Mouse (Mus musculus) hematopoietic stem cell, adult 5-6 weeks (primary cell): ENCODE results near the gene Plppr2. TPM values are rescaled to one million over a fixed set of nuclear protein-coding genes. Genes with fewer than 3 reads are reported as not detected.
A peak's percentile ranks its signal among the peaks of the same experiment; 100 is the strongest.

ENCODE experiments used
- ATAC-seq, 2 experiments: fragments of 125-278 bp in 1 of 2; replicated peaks in 1 of 2; 2 replicates each; pipeline ENCODE4 v1.8.0; 2016 to 2017; ENCODE audit warnings: inconsistent platforms in 2 of 2, mild to moderate bottlenecking in 2 of 2, moderate number of reproducible peaks in 2 of 2, low read depth in 1 of 2, moderate TSS enrichment in 1 of 2; ENCODE audit not compliant: low FRiP score in 2 of 2, poor library complexity in 2 of 2, severe bottlenecking in 2 of 2, insufficient read depth in 1 of 2, low TSS enrichment in 1 of 2
- total RNA-seq: library from RNA; stranded (forward); fragments of 172-1452, 232-1000 nt; gene quantifications from 2 replicates; pipeline ENCODE4 v1.2.3, GENCODE M21; 2017

The Plppr2 gene
- total RNA-seq, 1 experiment from 2014 or later: 0.15 TPM

DNA sequence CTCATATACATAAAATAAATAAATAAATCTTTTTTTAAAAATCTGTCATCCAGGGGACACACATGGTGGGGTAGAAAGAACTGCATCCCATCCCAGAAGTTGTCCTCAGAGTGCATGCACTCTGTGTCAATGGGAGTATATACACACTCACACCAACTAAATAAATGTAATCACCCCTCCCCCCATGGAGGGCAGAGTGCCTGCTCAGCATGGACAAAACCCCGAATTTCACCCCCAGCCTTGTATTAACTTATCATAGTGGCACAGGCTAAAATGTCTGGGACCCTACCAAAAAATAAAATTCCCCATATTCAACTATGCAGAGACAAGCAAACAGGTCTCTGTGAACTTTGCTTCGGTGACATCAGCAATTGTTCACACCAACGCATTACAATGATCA lies 17.8 kb downstream of the Plppr2 start:
- no peak for ATAC-seq

DNA sequence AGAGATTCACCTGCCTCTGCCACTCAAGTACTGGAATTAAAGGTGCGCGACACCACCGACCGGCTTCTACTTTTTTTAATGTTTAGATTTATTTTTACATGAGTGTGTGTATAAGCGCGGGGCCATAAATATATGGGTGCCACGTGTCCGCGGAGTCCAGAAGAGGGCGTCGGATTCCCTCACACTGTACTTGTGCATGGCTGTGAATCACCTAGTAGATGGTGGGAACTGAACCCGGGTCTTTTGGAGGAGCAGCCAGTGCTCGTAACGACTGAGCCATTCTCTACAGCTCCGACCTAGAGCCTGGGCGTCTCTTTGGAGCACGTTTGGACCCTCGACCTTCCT lies 18.4 kb downstream of the Plppr2 start:
- peak; percentile 24 to 39; a peak in 3 of 4 replicates for ATAC-seq

GRCm38 (mm10) chr9:21955570-21956281 lies 18.9 kb downstream of the Plppr2 start, which contains the start of gene Swsap1:
TSS of gene Swsap1 (plus strand) at chr9:21955755.
- peak; percentile 93 to 94 for ATAC-seq

DNA sequence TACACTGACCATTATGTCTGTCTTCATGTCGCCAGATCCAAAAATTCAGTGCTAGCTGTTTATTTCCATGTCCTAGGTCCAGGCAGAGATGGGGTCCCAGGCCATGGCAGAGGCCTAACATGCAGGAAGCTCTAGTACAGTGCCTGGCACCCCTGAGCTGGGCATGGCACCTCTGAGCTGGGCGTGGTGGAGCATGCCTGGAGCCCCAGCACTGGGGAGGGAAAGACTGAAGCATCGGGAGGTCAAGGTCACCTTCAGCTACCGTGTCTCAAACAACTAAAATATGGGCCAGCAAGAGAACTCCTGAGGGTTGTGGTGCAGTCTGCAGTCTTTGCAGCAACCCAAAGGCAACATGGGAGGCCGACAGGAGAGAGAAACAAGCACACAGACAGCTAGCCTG lies 21.5 kb downstream of the Plppr2 start:
- no peak for ATAC-seq

DNA sequence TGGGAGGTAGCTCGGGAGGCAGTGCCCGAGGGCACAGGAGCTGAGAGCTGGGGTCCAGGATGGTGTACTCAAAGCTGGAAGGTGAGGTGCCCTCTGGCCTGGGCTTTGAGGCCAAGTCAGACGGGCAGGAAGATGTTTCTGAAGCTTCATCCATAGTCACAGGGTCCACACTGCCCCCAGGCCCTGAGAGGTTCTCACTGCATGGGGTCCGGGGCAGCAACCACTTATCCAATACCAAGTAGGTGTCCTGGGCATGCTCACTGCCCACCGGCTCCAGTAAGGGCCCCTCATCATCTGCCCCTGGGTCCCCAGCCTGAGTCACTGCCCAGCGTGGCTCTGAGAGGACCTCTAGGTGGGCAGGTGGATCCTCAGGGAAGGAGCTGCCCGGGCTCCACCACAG lies 22.4 kb downstream of the Plppr2 start:
- no peak for ATAC-seq

DNA sequence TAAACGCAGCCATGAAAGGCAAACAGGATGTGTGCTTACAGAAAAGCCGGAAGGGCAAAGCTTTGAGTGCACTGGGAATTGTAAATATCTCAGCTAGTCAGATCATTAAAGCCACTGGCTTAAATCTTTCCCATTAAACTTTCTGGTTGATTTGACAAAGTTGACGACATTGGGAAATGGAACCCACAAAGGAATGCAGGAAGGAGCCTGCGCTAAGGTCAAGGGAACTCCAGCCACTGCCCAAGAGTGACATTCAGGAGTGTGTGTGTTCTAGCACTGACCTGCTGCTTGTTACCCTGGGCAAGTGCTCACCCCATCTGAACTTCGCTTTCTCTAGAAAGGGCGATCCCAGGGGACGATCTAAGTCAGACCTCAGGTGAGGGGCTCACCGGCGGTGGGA lies 23.3 kb downstream of the Plppr2 start:
- ATAC-seq: no peak

DNA sequence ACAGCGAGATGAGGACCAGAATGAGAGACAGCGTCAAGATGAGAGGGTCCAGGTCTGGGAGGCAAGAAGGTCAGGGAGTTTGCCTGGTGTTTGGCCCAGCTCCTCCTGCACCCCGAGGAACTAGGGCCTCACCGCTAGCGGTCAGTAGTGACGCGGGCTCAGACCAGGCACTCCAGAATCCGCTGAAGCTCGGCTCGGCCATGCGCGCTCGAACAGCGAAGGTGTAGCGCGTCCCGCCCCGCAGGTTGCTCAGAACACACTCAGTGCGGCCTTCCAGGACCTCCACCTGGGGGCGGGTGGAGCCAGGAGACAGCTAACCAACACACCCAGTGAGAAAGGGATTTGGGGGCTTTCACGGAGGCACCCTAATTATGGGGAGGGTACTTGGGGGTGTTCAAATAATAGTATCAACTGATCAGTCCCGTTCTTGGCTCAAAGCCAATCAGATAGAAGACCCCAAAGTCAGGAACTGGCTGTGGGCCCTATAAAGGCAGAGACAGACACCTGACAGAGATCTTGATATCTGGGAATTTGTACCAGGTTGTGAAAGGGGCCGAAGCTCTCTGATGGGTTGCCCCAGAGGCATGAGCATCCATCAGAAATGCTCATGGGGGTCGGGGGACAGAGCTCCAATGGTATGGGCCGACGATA lies 23.9 kb downstream of the Plppr2 start:
- no peak for ATAC-seq

GRCm38 (mm10) chr9:21961366-21961980 lies 24.6 kb downstream of the Plppr2 start:
- no peak for ATAC-seq

GRCm38 (mm10) chr9:21962010-21962409 lies 25.2 kb downstream of the Plppr2 start:
- ATAC-seq: no peak

DNA sequence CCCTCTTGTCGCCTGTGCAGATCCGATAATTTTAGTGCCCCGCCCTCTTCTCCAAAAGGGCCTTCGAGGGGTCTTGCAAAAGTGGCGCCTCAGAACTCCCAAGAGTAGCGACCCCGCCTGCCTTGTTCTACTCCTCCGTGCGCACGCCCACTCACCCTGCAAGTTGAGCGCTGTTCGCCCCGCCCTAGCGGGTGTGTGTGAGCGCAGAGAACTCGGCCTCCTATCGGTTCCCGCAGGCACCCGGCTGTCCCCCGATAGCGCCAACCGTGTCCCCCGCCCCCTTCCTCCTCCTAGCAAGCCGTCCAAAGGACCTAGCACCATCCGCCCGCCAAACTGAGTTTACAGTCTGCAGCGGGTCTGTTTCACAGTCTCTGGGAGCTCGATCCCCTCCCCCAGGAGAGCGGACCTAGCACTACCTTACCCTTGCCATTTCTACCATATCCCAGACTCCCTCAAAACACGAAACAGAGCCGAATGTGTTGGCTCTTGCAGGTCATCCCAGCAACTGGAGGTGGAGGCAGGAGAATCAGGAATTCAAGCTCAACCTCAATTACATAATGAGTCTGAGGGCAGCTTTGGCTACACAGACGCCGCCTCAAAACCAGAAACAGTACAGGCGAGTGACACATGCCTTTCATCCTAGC lies 25.7 kb downstream of the Plppr2 start:
- ATAC-seq: peak; percentile 85 to 92

GRCm38 (mm10) chr9:21963417-21963816 lies 26.6 kb downstream of the Plppr2 start, which contains the start of gene Epor:
TSS of gene Epor (minus strand) at chr9:21963506.
- no peak for ATAC-seq

DNA sequence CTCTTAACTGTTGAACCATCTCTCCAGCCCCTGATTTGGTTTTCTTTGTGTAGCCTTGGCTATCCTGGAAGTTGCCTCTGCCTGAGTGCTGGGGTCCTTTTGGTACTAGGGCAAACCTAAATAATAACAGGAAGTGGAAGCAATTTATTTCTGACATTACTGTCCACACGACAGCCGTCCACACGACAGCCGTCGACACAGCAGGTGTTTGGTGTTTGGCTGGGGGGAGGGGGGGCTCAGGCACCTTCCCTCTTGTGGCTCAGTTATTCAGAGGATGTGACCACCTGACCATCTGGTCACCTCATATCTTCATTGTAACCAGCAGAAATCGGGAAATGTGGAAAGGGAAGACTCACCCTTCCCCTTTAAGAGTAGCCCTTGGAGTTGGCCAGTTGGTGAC lies 32.0 kb downstream of the Plppr2 start:
- ATAC-seq: no peak

DNA sequence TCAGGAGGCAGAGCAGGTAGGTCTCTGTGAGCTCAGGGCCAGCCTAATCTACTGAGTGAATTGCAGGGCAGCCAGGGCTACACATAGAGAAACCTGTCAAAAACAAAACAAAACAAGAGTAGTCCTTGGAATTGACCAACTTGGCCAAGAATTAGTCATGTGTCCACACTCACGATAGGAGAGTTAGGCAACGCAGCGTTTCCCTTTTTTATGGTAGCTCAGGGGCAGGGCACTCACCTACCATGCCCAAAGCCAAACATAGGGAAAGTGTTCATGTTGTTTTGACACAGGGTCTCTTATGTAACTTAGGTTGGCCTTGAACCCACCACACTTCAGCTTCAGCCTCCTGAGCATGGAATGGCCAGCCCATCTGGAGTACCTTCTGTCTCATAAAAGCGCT lies 32.5 kb downstream of the Plppr2 start:
- ATAC-seq: no peak; a peak in 1 of 4 replicates

DNA sequence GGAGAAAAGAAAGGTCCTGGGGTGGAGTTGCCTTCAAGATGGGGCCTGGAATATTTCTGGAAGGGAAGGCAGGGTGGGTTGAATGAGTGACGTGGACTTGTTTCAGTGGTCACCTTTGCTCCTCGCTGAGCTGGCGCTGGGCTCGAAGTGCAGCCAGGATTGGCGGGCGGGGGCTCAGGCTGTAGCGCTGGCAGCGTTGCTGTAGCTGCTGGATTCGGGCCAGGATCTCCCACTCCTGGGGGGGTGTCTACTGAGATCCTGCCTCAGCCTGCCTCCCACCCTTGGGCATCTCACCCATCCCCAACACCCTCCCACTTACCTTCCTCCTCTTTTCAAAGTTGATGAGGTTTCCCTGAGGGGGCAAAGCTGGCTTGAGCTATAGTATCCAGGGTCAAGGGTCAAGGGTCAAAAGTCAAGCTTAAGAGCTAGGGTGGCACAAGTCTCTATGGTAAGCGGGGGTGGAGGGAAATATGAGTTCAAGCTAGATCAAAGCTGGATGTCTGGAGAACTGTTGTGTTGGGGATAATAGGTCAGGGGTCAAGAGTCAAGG lies 39.9 kb downstream of the Plppr2 start:
- no peak for ATAC-seq

DNA sequence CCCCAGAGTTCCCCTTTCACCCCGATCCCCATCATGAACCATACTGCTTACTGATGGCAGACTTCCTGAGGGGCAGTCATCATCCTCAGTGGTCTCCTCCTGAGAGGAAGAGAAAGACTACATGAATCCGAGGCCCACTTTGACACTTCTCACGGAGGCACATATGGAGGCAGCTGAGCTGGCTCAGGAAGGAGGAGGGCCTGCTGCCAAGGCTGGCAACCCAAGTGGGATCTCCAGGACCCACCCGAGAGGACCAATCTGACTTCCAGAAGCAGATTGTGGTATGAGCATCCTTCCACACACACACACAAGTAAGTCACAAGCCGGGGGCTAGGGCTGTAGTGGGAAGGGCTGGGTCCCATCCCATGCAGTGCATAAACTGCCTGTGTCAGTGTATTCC lies 40.5 kb downstream of the Plppr2 start:
- ATAC-seq: no peak

- peak in 1 of 2 experiments; percentile 64; a peak in 1 of 4 replicates for ATAC-seq
These were observed 41.1 kb downstream of the Plppr2 start for GRCm38 (mm10) chr9:21977972-21978371.

DNA sequence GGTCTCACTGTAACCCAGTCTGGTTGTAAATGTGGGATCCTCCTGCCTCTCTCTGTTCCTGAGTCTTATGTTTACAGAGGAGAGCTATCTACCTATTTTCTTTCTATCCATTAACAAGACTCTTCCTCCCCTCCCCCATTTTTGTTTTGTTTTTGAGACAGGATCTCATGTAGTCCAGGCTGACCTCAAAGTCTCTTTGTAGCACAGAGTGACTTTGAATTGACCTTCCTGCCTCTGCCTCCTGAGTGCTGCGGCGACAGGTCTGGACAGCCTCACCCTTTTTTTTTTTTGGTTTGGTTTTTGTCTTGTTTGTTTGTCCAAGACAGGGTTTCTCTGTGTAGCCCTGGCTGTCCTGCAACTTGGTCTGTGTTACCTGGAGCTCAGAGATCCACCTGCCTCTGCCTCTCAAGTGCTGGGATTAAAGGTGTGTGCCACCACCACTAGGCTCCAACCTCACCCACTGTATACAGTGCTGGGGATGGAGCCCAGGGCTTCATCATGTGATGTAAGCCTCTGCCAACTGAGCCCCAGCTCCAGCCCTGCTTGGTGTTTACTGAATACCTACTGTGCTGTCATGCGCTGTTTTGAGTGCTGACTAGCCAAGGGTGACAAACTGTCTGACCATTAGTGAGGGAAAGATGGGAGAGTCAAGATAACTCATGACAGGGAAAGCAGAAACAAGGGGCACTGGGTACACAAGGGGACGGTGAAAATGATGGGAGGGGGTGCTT lies 41.7 kb downstream of the Plppr2 start:
- no peak for ATAC-seq
